Mouse (Mus musculus) stomach, postnatal 0 days (tissue): Measurements from ENCODE around the gene Wfdc1. TPM values are rescaled to one million over a fixed set of nuclear protein-coding genes. Genes with fewer than 3 reads are reported as not detected.

Source experiments
- ATAC-seq: fragments of 200-750 bp; cut with Nextera tagmentation; 2 replicates; pipeline ENCODE4 v1.8.0; 2017; ENCODE audit not compliant: low FRiP score, low TSS enrichment
- DNase-seq: peaks from one replicate; pipeline ENCODE4 v3.0.0-alpha.2; 2016; ENCODE audit warnings: low spot score
- H3K27ac ChIP-seq: fragments of 300-500 bp; sonication (generic); replicated peaks from 2 replicates; pipeline ENCODE4 v1.5.1; 2014; ENCODE audit warnings: mild to moderate bottlenecking, control low read depth
- H3K27me3 ChIP-seq: fragments of 300-500 bp; sonication (generic); 2 replicates; pipeline ENCODE4 v1.6.1; 2014; ENCODE audit warnings: low read length; ENCODE audit not compliant: control insufficient read depth, insufficient read depth
- H3K36me3 ChIP-seq: fragments of 300-500 bp; sonication (generic); 2 replicates; pipeline ENCODE4 v1.6.1; 2014; ENCODE audit warnings: low read length, mixed read lengths; ENCODE audit not compliant: control insufficient read depth, insufficient read depth
- H3K4me1 ChIP-seq: fragments of 300-500 bp; sonication (generic); replicated peaks from 2 replicates; pipeline ENCODE4 v1.6.1; 2014; ENCODE audit warnings: antibody characterized with exemption; ENCODE audit not compliant: control insufficient read depth, insufficient read depth
- H3K4me2 ChIP-seq: fragments of 300-500 bp; sonication (generic); replicated peaks from 2 replicates; pipeline ENCODE4 v1.6.1; 2014; ENCODE audit warnings: low read depth, mild to moderate bottlenecking, control low read depth, moderate library complexity
- H3K4me3 ChIP-seq: fragments of 300-500 bp; sonication (generic); 2 replicates; pipeline ENCODE4 v1.5.1; 2014; ENCODE audit warnings: low read depth, low read length, control low read depth
- H3K9ac ChIP-seq: fragments of 300-500 bp; sonication (generic); 2 replicates; pipeline ENCODE4 v1.6.1; 2014; ENCODE audit warnings: mild to moderate bottlenecking, low read length, control low read depth, mixed read lengths
- H3K9me3 ChIP-seq: fragments of 300-500 bp; sonication (generic); 2 replicates; pipeline ENCODE4 v1.6.1; 2016; ENCODE audit warnings: low read length; ENCODE audit not compliant: control insufficient read depth
- CTCF ChIP-seq: IDR thresholded peaks from 2 replicates; pipeline ENCODE4 v1.5.1; 2016; ENCODE audit warnings: antibody characterized with exemption, low read depth, mild to moderate bottlenecking, moderate library complexity
- EP300 ChIP-seq: optimal IDR thresholded peaks from 2 replicates; pipeline ENCODE3; 2016; ENCODE audit warnings: antibody characterized with exemption
- WGBS: fragments of 180-500 bp; shearing (Covaris S2); extraction: QIAGEN DNeasy Blood & Tissue Kit; methylation state at CpG from one replicate; pipeline ENCODE4 v1.1.7; 2014; 5-methylcytosine and 5-hydroxymethylcytosine counted together
- polyA plus RNA-seq: library from polyadenylated mRNA; unstranded; fragments of >200 nt; fragmentation: Nextera tagmentation; extraction: Ambion mirVana; gene quantifications from 2 replicates; pipeline ENCODE4 v1.2.1, GENCODE M21; 2015

Gene Wfdc1
- polyA plus RNA-seq, 1 experiment from 2014 or later = 58.0 TPM

DNA sequence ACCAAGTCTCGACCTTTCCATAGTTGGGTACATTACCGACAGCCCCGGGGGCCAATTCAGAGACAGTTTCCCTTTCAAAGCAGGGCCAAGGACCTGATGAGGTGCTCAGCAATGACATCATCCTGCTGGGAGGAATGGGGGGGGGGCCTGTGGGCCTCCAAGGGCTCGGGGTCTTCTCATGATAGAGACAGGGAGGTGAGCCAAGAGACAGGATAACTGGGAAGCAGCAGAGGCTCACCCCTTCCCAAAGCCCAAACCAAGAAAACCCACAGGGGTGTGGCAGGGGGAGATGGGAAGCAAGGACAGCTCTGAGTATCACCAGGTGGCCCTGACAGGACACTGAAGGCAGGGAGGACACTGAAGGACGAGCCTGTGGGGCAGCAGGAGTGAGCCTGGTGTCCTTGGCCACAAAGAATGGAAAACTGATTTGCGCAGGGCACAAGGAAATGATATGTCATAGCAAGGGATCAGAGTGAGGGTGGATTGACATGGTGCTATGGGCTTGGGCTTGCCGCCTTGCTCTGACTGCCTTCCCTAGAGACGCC is 62.3 kb downstream of the Wfdc1 start:
- no peak overlapping the region for H3K4me3 ChIP-seq
- no peaks in the 10 kb centered on the region for H3K36me3 ChIP-seq
- no peak overlapping the region for H3K4me2 ChIP-seq
- H3K27me3 ChIP-seq = no peaks in the 10 kb centered on the region
- ATAC-seq = no peak
- DNase-seq = no peak
- H3K27ac ChIP-seq = no peak overlapping the region
- no peaks in the 10 kb centered on the region for H3K9me3 ChIP-seq
- TF ChIP-seq CTCF = no peak
- no peak for TF ChIP-seq EP300
- 85% methylated on average over 8 of the region's 8 CpGs for WGBS
- H3K9ac ChIP-seq = no peak overlapping the region
- H3K4me1 ChIP-seq = no peaks in the 10 kb centered on the region

GRCm38 (mm10) chr8:119732072-119732471 is 65.9 kb downstream of the Wfdc1 start:
- Histone ChIP-seq H3K27ac (no peak overlapping the region), H3K36me3 (no peaks in the 10 kb centered on the region), H3K4me3 (no peak overlapping the region), H3K4me1 (no peaks in the 10 kb centered on the region), H3K9ac (no peak overlapping the region), H3K9me3 (no peaks in the 10 kb centered on the region), H3K27me3 (no peaks in the 10 kb centered on the region), H3K4me2 (no peak overlapping the region)
- TF ChIP-seq CTCF (no peak), EP300 (no peak)
- DNase-seq (peak; percentile 32), ATAC-seq (peak; percentile 38; the same call in 1 of the 2 replicates)
- 63% methylated on average over 13 of the region's 13 CpGs for WGBS

DNA sequence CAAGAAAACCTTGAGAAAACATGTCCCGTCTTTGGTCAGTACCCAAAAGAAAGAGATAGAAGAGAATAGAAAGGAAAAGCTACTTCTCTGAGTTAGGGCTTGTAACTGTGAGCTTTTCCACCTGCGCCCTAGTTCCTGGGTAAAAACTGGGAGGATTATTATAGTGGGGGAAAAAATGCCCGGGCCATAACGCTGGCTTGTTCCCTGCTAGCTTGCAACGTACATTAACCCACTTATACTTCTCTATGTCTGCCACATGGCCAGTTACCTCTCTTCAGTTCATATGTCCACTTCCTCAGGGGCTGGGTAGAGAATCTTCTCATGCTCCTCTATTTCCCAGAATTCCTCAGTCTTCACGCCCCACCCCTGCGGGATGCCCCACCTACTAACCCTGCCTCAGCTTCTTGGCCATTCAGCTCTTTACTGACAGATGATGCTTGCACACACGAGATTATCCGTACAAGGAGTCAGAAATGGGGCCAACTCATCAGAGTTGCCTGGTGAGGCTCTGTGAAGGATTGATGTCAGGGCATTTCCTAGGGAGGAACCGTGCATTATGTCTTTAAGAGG is 70.3 kb downstream of the Wfdc1 start:
- Histone ChIP-seq H3K9ac (no peak overlapping the region), H3K9me3 (no peaks in the 10 kb centered on the region), H3K4me1 (no peaks in the 10 kb centered on the region), H3K27ac (no peak overlapping the region), H3K27me3 (no peaks in the 10 kb centered on the region), H3K36me3 (no peaks in the 10 kb centered on the region), H3K4me2 (no peak overlapping the region), H3K4me3 (no peak overlapping the region)
- ATAC-seq = no peak
- WGBS = 81% methylated on average over 10 of the region's 10 CpGs
- DNase-seq = no peak
- no peak for TF ChIP-seq EP300
- TF ChIP-seq CTCF = no peak

GRCm38 (mm10) chr8:119737093-119737900 is 71.1 kb downstream of the Wfdc1 start:
- no peak for TF ChIP-seq CTCF
- TF ChIP-seq EP300 = no peak
- no peak for ATAC-seq
- WGBS = 56% methylated on average over 11 of the region's 11 CpGs
- Histone ChIP-seq H3K4me1 (no peaks in the 10 kb centered on the region), H3K9me3 (no peaks in the 10 kb centered on the region), H3K27ac (no peak overlapping the region), H3K9ac (no peak overlapping the region), H3K36me3 (no peaks in the 10 kb centered on the region), H3K27me3 (no peaks in the 10 kb centered on the region), H3K4me3 (no peak overlapping the region), H3K4me2 (no peak overlapping the region)
- DNase-seq = no peak

Other genes with a start within 250 kb of the Wfdc1 start
- 11.4 and 14.5 TPM in 2 replicates for gene Osgin1, start 232.2 kb upstream of the Wfdc1 start, polyA plus RNA-seq
- 1.5 and 1.6 TPM in 2 replicates for gene Necab2, start 219.6 kb upstream of the Wfdc1 start, polyA plus RNA-seq
- gene Slc38a8, start 164.7 kb upstream of the Wfdc1 start, polyA plus RNA-seq = not detected in 2 replicates
- 37.1 and 38.4 TPM in 2 replicates for gene Mbtps1, start 107.6 kb upstream of the Wfdc1 start, polyA plus RNA-seq
- gene Hsdl1, start 91.2 kb upstream of the Wfdc1 start, polyA plus RNA-seq = 21.3 and 21.4 TPM in 2 replicates
- gene Dnaaf1, start 91.1 kb upstream of the Wfdc1 start, polyA plus RNA-seq = 0.24 and 0.30 TPM in 2 replicates
- gene Taf1c, start 61.1 kb upstream of the Wfdc1 start, polyA plus RNA-seq = 5.9 and 6.2 TPM in 2 replicates
- gene Adad2, start 53.6 kb upstream of the Wfdc1 start, polyA plus RNA-seq = not detected in 2 replicates
- gene Kcng4, start 30.7 kb upstream of the Wfdc1 start, polyA plus RNA-seq = 0.49 and 0.52 TPM in 2 replicates
- gene Atp2c2, start 33.6 kb downstream of the Wfdc1 start, polyA plus RNA-seq = 7.7 and 8.8 TPM in 2 replicates
- 9.1 and 10.7 TPM in 2 replicates for gene Tldc1, start 112.1 kb downstream of the Wfdc1 start, polyA plus RNA-seq
- 100 and 106 TPM in 2 replicates for gene Cotl1, start 174.2 kb downstream of the Wfdc1 start, polyA plus RNA-seq
- 9.0 and 10.0 TPM in 2 replicates for gene Klhl36, start 195.9 kb downstream of the Wfdc1 start, polyA plus RNA-seq
- 54.5 and 57.2 TPM in 2 replicates for gene Usp10, start 244.0 kb downstream of the Wfdc1 start, polyA plus RNA-seq
- not detected in 2 replicates for gene Gm20388, start 244.5 kb downstream of the Wfdc1 start, polyA plus RNA-seq